Mouse (Mus musculus): ENCODE results near the gene Ehd4. TPM values are rescaled to one million over a fixed set of nuclear protein-coding genes. Genes with fewer than 3 reads are reported as not detected.

The Ehd4 gene
- polyA plus RNA-seq, 1 experiment from 2014 or later: 19.6 TPM

- H3K4me3 ChIP-seq: no peak overlapping the region
- no peaks in the 10 kb centered on the region for H3K27me3 ChIP-seq (replicated peaks)
- no peaks in the 10 kb centered on the region for H3K4me1 ChIP-seq
- H3K27ac ChIP-seq: no peak overlapping the region
- 92% methylated on average over 5 of the region's 5 CpGs for WGBS
- no peaks in the 10 kb centered on the region for H3K9me3 ChIP-seq
- H3K36me3 ChIP-seq: peaks cover 68% of the 10 kb centered on the region
- no peak overlapping the region for H3K9ac ChIP-seq
- ATAC-seq (ENCODE audit: low FRiP score, low read depth): no peak
- no peak overlapping the region for H3K4me2 ChIP-seq (replicated peaks)
These were observed 113.4 kb downstream of the Ehd4 start for GRCm38 (mm10) chr2:120040991-120041390.

Other genes starting within 250 kb of the Ehd4 start
- gene Mapkbp1, start 181.9 kb downstream of the Ehd4 start, polyA plus RNA-seq (2016; fragmentation: Nextera tagmentation; extraction: Ambion mirVana): 3.2 and 4.6 TPM in 2 replicates
- gene Jmjd7, start 127.1 kb downstream of the Ehd4 start, polyA plus RNA-seq (2016; fragmentation: Nextera tagmentation; extraction: Ambion mirVana): 24.6 and 25.1 TPM in 2 replicates
- 5.0 and 6.3 TPM in 2 replicates for gene Gm28042, start 127.1 kb downstream of the Ehd4 start, polyA plus RNA-seq (2016; fragmentation: Nextera tagmentation; extraction: Ambion mirVana)
- 4.6 and 4.9 TPM in 2 replicates for gene Pla2g4b, start 121.2 kb downstream of the Ehd4 start, polyA plus RNA-seq (2016; fragmentation: Nextera tagmentation; extraction: Ambion mirVana)
- 0.10 and 0.13 TPM in 2 replicates for gene Pla2g4e, start 90.7 kb upstream of the Ehd4 start, polyA plus RNA-seq (2016; fragmentation: Nextera tagmentation; extraction: Ambion mirVana)
- 0.05 TPM in 1 of 2 replicates, not detected in the other for gene Pla2g4d, start 134.6 kb upstream of the Ehd4 start, polyA plus RNA-seq (2016; fragmentation: Nextera tagmentation; extraction: Ambion mirVana)
- gene Pla2g4f, start 159.6 kb upstream of the Ehd4 start, polyA plus RNA-seq (2016; fragmentation: Nextera tagmentation; extraction: Ambion mirVana): not detected in 2 replicates
- 41.0 and 44.5 TPM in 2 replicates for gene Vps39, start 198.5 kb upstream of the Ehd4 start, polyA plus RNA-seq (2016; fragmentation: Nextera tagmentation; extraction: Ambion mirVana)
- gene Ganc, start 249.3 kb upstream of the Ehd4 start, polyA plus RNA-seq (2016; fragmentation: Nextera tagmentation; extraction: Ambion mirVana): 10.6 and 10.7 TPM in 2 replicates
- 6.8 and 8.0 TPM in 2 replicates for gene Tmem87a, start 249.5 kb upstream of the Ehd4 start, polyA plus RNA-seq (2016; fragmentation: Nextera tagmentation; extraction: Ambion mirVana)

Measured in neural tube, embryonic 12.5 days (tissue).